In genomic region chr6:127581915-127582314, GRCm38 (mm10) we compare ENCODE assay signal across 8 mouse cellular contexts. TPM values are rescaled to one million over a fixed set of nuclear protein-coding genes. Genes with fewer than 3 reads are reported as not detected.
DNase-seq lines count a peak whose midpoint lies in the region; ATAC-seq and TF ChIP-seq lines count a peak whose summit lies in the region.

No protein-coding gene starts in this region.

- peak; percentile 54 for ATAC-seq in lung, embryonic 14.5 days (ENCODE audit: insufficient read depth)
- ATAC-seq in liver, postnatal 0 days = 0 out of 2 replicates have a peak, but pooled peaks have one; percentile 13

- TF ChIP-seq CTCF in lung, embryonic 14.5 days (IDR thresholded peaks at IDR 0.05; ENCODE audit: low read depth) = no peak
- no peak for TF ChIP-seq CTCF in liver, postnatal 0 days (IDR thresholded peaks at IDR 0.05; ENCODE audit: low read depth)

- peaks cover 11% of the 10 kb centered on the region for H3K4me1 ChIP-seq in lung, embryonic 14.5 days (ENCODE audit: insufficient read depth)
- H3K4me1 ChIP-seq in hindbrain, embryonic 10.5 days (replicated peaks) = peaks cover 21% of the 10 kb centered on the region
- peaks cover 21% of the 10 kb centered on the region; the same call in 1 of the 2 replicates for H3K4me1 ChIP-seq in liver, postnatal 0 days (ENCODE audit: insufficient read depth)

- peak overlapping the region; percentile 32 for H3K9ac ChIP-seq in lung, embryonic 14.5 days
- peak overlapping the region; percentile 53 for H3K9ac ChIP-seq in liver, postnatal 0 days (replicated peaks)

- no peak for TF ChIP-seq EP300 in liver, postnatal 0 days (IDR thresholded peaks at IDR 0.05; ENCODE audit: low read depth)

- H3K4me2 ChIP-seq in lung, embryonic 14.5 days = peak overlapping the region; percentile 65
- H3K4me2 ChIP-seq in liver, postnatal 0 days (ENCODE audit: low read depth, low read length) = peak overlapping the region; percentile 82

- no peaks in the 10 kb centered on the region for H3K36me3 ChIP-seq in lung, embryonic 14.5 days (ENCODE audit: insufficient read depth)
- no peaks in the 10 kb centered on the region for H3K36me3 ChIP-seq in hindbrain, embryonic 10.5 days
- no peaks in the 10 kb centered on the region for H3K36me3 ChIP-seq in liver, postnatal 0 days (replicated peaks; ENCODE audit: insufficient read depth, low read length)
- H3K36me3 ChIP-seq in splenic B cell, adult 2 months (ENCODE audit: control insufficient read depth, insufficient read depth, low read length, poor library complexity, severe bottlenecking) = no peaks in the 10 kb centered on the region

- peak overlapping the region; percentile 33; the same call in 1 of the 2 replicates for H3K27ac ChIP-seq in lung, embryonic 14.5 days (ENCODE audit: low read depth)
- peak overlapping the region; percentile 62 for H3K27ac ChIP-seq in hindbrain, embryonic 10.5 days
- H3K27ac ChIP-seq in liver, postnatal 0 days (ENCODE audit: low read depth) = peak overlapping the region; percentile 64

- 34% methylated on average over 12 of the region's 12 CpGs for whole genome bisulfite sequencing in lung, embryonic 14.5 days
- WGBS in hindbrain, embryonic 10.5 days = 51% methylated on average over 12 of the region's 12 CpGs
- 26% methylated on average over 12 of the region's 12 CpGs for WGBS in liver, postnatal 0 days (ENCODE audit: insufficient replicate concordance)

- peak; percentile 53 for DNase-seq in lung, embryonic 14.5 days
- DNase-seq in lung, adult 18-20 months = no peak
- no peak for DNase-seq in hindbrain, embryonic 10.5 days (ENCODE audit: low spot score)
- DNase-seq in liver, postnatal 0 days = peak; percentile 38
- DNase-seq in splenic B cell, adult 2 months (ENCODE audit: low read depth, low spot score) = peak; percentile 42
- no peak for DNase-seq in cerebellum, adult 8-10 months
- no peak for DNase-seq in testis, postnatal 10 days (ENCODE audit: low spot score)
- no peak for DNase-seq in cerebellum, postnatal 36 days

- no peaks in the 10 kb centered on the region for H3K27me3 ChIP-seq in lung, embryonic 14.5 days (ENCODE audit: insufficient read depth, low read length)
- H3K27me3 ChIP-seq in hindbrain, embryonic 10.5 days (ENCODE audit: insufficient read depth, poor library complexity, severe bottlenecking) = peaks cover 6% of the 10 kb centered on the region; the same call in 1 of the 2 replicates
- no peaks in the 10 kb centered on the region for H3K27me3 ChIP-seq in liver, postnatal 0 days (ENCODE audit: insufficient read depth, low read length)
- no peaks in the 10 kb centered on the region for H3K27me3 ChIP-seq in splenic B cell, adult 2 months (ENCODE audit: control insufficient read depth, insufficient read depth, low read length, poor library complexity, severe bottlenecking)

- peak overlapping the region; percentile 21; the same call in 1 of the 2 replicates for H3K4me3 ChIP-seq in lung, embryonic 14.5 days (ENCODE audit: low read depth, low read length)
- H3K4me3 ChIP-seq in hindbrain, embryonic 10.5 days = peak overlapping the region; percentile 34
- peak overlapping the region; percentile 51 for H3K4me3 ChIP-seq in liver, postnatal 0 days (ENCODE audit: low read depth, low read length)

- H3K9me3 ChIP-seq in lung, embryonic 14.5 days (ENCODE audit: low read depth, low read length) = no peaks in the 10 kb centered on the region
- H3K9me3 ChIP-seq in hindbrain, embryonic 10.5 days = no peaks in the 10 kb centered on the region
- no peaks in the 10 kb centered on the region for H3K9me3 ChIP-seq in liver, postnatal 0 days (ENCODE audit: low read length)

RNA-seq across cellular contexts. Expression of gene Cracr2a, which starts 20.8 kb away (rescaled TPM):
- polyA plus RNA-seq in lung, embryonic 14.5 days (2014; fragmentation: Nextera tagmentation; extraction: Ambion mirVana) = 2.8 and 3.8 TPM in 2 replicates
- 1.0 and 1.1 TPM in 2 replicates for polyA plus RNA-seq in hindbrain, embryonic 10.5 days (2016; fragmentation: Nextera tagmentation; extraction: Ambion mirVana)
- 0.31 and 0.47 TPM in 2 replicates for polyA plus RNA-seq in liver, postnatal 0 days (2015; fragmentation: Nextera tagmentation; extraction: Ambion mirVana)

Comparison
In these comparisons a context has a peak if more than half of its experiments do, and no peak if none do; other contexts are left out.
1. DNase-seq: peak in lung, embryonic 14.5 days (single experiment), liver, postnatal 0 days (single experiment) and splenic B cell, adult 2 months (single experiment); none in lung, adult 18-20 months (0 of 2), hindbrain, embryonic 10.5 days (single experiment), cerebellum, adult 8-10 months (single experiment), testis, postnatal 10 days (single experiment) and cerebellum, postnatal 36 days (0 of 2).
2. Peak in every context shown above with its lines, with median percentiles within 50 percentile points of each other: H3K27ac ChIP-seq and H3K4me3 ChIP-seq.